Mouse (Mus musculus): ENCODE measurements around the gene Pced1b.

DNA sequence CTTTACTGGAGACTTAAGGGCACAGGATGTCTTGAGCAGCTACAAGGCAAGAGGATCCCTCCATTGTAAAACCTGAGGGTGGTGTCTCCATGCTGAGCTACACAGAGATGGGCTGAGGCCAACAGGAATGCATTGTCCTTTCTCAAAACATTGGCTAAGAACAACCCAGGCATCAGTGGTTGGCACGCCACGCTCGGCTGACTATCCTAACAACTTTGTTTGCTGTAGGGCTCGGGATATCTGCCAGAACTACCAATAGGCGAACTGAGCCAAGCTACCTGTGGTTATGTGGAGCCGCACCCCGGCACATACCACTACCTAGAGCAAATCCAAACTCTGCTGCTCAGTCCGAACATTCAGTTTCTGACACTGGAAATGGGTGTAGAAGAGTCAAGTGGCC lies 118.1 kb downstream of the Pced1b start:
- no peak for TF ChIP-seq GATA1 (IDR thresholded peaks at IDR 0.05; ENCODE audit: borderline replicate concordance, low read length)
- TF ChIP-seq FLI1 (IDR thresholded peaks at IDR 0.05; ENCODE audit: low read length): no peak

Data from megakaryocyte, embryonic 14.5 days (primary cell).